Mouse (Mus musculus) CD8-positive naive resting alpha-beta T cell, adult 57 days (primary cell): Measurements from ENCODE around the gene Zfp597. TPM values are rescaled to one million over a fixed set of nuclear protein-coding genes. Genes with fewer than 3 reads are reported as not detected.

Experiments
- total RNA-seq: library from RNA; stranded (reverse); gene quantifications from one replicate; pipeline ENCODE4 v1.2.4, GENCODE M21; 2023

Gene Zfp597
- total RNA-seq: 27.0 TPM

DNA sequence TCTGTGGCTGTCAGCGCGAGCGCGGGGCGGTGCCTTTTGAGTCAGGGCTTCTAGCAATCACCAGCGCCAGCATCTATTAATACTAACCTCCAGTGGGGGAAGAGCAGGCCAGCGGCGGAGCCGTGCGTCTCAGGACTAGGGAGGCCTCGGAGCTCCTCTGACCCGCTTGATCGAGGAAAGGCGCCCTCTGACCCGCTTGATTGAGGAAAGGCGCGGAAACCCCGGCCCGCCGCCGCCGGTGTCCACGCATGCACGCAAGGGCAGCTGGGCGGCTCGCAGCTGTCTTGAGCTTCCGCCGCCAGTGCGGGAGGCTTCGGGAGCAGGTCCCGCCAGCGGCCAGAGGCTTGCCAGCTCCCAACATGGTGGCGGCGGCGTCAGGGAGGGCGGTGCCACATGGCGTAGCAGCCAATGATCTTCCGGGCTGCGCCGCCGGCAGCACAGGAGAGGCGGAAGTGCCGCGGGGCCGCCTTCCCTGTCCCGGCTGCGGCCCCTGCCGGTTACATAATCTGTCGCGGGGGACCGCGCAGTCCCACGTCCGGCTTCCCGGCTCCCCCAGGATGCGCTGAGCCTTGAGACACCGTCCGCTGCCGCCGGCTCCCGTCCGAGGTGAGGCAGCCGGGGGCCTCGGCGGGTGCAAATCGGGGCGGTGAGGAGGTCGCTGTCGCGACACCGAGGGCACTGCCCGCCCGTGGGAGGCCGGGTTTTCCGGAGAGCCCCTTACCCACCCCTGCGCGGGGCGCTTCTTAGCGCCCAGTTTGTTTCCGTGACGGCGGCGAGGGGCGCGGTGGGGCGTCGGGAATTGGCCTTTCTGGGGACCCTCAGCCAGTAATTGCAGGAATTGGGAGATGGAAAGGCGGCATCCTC lies at the start of gene Zfp597, which contains the start of gene Gm20695:
Gene Zfp597, minus strand, starts transcription at position 361 of the 864 bp plus-strand sequence.
Gene Gm20695, plus strand, starts transcription at position 448 of the 864 bp plus-strand sequence.

DNA sequence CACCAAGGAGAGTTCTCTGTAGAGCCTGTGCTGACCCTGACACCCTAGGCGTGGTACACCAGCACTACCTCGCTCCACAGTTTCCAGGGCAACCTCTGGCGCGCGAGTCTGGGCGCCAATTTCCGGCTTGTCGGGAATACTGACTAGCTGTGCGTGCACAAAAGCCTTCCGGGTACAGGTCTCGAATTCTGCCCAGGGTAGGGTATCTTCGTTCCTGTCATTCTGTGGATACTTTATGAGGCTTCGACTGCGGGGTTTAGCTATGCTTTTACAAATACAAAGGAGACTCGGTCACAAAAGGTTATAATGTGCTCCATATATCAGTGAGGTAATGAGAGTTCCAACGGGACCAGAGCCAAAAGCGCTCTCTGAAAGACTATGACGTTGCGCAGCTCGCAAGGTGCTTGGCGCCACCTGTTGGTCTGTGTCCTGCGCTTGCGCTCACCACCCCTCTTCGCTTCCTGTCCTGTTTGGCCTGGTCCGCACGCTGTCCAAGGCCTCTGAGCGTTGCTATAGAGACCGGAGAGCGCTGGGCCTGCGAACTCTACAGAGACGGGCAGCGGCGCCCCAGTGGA lies 24.3 kb upstream of the Zfp597 start, which contains the start of the genes 1700037C18Rik and Cluap1:
Gene 1700037C18Rik, minus strand, starts transcription at position 153 of the 575 bp plus-strand sequence.
Gene Cluap1, plus strand, starts transcription at position 265 of the 575 bp plus-strand sequence.

DNA sequence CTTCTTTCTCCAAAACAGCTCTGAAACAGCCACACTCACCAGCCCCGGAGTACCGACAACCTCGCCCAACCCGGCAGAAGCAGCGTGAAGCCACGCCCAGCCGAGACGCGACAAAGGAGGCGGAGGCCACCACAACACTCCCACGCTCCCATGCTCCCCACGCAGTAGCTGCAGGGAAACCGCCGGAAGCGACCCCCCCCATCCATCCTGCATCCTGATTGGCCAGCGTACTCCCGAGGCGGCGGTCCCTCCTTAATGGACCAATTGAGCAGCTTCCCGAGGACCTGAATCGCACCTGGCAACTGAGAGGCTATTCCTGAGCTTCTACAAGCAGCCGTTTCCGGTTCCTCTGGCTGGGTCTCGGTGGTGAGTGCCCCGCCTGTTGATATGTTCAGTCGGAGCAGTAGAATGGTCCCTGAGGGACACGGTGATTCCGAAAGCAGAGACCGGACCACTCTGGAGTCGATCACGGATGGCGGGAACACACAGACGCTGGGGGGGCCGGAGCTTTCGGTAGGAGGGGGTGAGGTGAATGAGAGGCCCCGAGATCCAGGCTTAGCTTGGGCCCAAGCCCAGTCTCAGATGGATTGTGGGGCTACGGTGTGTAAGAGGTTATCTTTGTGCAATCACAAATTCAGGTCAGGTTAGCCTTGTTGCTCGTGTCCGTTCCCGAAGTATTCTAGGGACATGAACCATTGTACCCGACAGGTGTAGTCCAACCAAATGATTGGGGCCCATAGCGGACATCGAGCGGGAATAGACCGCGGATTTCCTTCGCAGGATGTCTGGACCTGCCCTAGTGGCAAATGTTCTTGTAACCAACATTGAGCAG lies 11.9 kb downstream of the Zfp597 start, which contains the start of gene Naa60:
Gene Naa60, plus strand, starts transcription at position 160 of the 832 bp plus-strand sequence.

DNA sequence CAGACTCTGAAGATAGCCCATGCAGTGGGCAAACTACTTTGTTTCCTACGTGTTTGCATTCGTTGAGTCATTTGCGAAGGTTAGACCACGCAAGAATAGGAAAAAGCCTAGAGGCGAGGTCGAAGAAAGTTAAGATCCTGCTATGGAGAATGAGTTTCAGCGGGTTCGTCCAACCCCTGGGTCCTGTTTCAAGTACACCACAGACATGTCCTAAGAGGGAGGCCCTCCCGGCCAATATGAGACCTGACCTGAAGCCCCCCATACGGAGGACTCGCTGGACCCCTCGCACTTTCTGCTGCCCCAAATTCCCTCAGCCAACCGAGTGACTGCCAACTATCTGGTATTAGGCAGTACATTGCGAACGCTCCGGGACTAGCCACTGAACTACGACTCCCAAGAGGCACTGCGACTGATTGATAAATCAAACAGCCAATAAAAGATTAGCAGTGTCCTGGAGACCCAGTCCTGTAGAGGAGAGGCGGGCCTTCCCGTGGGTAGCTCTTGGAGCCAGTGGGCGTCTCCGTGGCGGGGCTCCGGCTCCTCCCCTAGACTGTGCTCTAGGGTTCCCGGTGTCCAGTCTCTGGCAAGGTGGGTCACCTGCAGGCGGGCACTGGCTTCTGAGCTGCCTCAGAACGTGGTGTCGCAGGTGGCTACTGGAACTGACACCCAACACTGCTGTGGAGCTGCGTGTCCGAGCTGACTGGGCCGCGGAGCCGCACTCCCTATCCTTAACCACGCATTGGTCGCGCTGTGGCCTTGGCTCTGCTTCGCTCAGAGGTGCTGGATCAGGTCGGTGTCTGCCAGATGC lies 37.4 kb downstream of the Zfp597 start, which contains the start of gene Zfp174:
Gene Zfp174, plus strand, starts transcription at position 558 of the 808 bp plus-strand sequence.

DNA sequence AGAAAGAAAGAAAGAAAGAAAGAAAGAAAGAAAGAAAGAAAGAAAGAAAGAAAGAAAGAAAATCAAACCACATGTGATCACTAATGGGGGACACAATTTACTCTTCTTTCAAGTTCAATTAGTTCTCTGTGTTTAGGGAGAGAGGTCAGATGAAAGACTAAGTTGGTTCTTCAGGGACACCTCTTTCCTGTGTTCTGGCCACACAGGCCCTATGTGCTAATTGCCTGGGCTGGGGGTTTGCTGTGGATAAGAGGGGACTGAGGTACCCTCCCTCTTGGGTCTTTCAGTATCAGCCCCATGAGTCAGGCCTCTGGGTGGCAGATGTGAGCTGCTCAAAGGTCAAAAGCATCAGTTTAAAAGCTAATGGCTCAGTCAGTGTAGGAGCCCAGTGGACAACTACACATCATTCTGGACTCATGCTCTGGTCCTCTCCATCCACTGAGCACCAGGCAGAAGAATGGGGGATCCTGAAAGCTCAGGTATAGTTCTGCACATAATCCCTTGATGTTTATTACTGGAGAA lies 53.7 kb downstream of the Zfp597 start, which contains the start of gene Olfr15:
Gene Olfr15, plus strand, starts transcription at position 291 of the 522 bp plus-strand sequence.

Other genes starting within 250 kb of the Zfp597 start
- gene Mefv, start 166.5 kb downstream of the Zfp597 start, total RNA-seq: not detected
- gene Zfp263, start 140.5 kb downstream of the Zfp597 start, total RNA-seq: 47.2 TPM
- not detected for gene Olfr15, start 53.7 kb downstream of the Zfp597 start, total RNA-seq
- gene Zfp174, start 37.3 kb downstream of the Zfp597 start, total RNA-seq: 0.46 TPM
- 77.1 TPM for gene Naa60, start 12.2 kb downstream of the Zfp597 start, total RNA-seq
- not detected for gene Gm20695, start 87 bp upstream of the Zfp597 start, total RNA-seq
- 5.6 TPM for gene 1700037C18Rik, start 24.1 kb upstream of the Zfp597 start, total RNA-seq
- gene Cluap1, start 24.2 kb upstream of the Zfp597 start, total RNA-seq: 24.6 TPM
- 108 TPM for gene Nlrc3, start 92.1 kb upstream of the Zfp597 start, total RNA-seq
- 86.6 TPM for gene Slx4, start 119.2 kb upstream of the Zfp597 start, total RNA-seq
- not detected for gene Dnase1, start 152.4 kb upstream of the Zfp597 start, total RNA-seq
- 77.5 TPM for gene Trap1, start 193.3 kb upstream of the Zfp597 start, total RNA-seq